ENCODE assay signal across 8 mouse cellular contexts in the genomic region with DNA sequence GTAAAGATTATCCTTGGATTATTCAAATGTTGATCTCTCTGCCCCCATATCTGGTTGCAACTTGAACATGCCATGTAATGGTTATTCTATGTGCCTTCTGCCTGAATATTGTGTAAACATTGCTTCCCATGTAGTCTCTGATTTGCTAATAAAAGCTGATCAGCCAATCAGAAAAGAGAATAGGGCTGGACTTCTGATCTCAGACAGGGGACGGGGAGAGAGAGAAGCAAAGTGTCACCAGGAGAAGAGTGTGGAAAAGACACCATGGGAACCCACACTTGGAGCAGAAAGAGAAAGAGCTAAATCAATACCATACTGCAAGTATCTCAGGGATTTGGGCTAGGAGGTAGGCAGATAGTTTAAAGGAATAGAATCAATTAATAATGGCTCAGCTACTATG. TPM values are rescaled to one million over a fixed set of nuclear protein-coding genes. Genes with fewer than 3 reads are reported as not detected.
A peak's percentile ranks its signal among the peaks of the same experiment; 100 is the strongest.
DNase-seq lines count a peak whose midpoint lies in the region; ATAC-seq and TF ChIP-seq lines count a peak whose summit lies in the region.

Dnah7b (plus strand) TSS at position 301 of the 400 bp plus-strand sequence.

- H3K9me3 ChIP-seq in lung, postnatal 0 days (ENCODE audit: low read length) = no peaks in the 10 kb centered on the region
- H3K9me3 ChIP-seq in limb, embryonic 14.5 days (ENCODE audit: control insufficient read depth, low read length) = no peaks in the 10 kb centered on the region

- WGBS in cerebellum, adult 2 months = 23% methylated on average over 1 of the region's 1 CpGs
- WGBS in lung, postnatal 0 days = 41% methylated on average over 1 of the region's 1 CpGs
- WGBS in limb, embryonic 14.5 days = 16% methylated on average over 1 of the region's 1 CpGs
- WGBS in small intestine, adult 2 months = 23% methylated on average over 1 of the region's 1 CpGs

- peak within 1 kb of the TSS; percentile 74 for H3K4me2 ChIP-seq in lung, postnatal 0 days (replicated peaks; ENCODE audit: low read depth, low read length)
- peak within 1 kb of the TSS; percentile 61 for H3K4me2 ChIP-seq in limb, embryonic 14.5 days (replicated peaks; ENCODE audit: low read depth, low read length, severe bottlenecking)

- peak within 1 kb of the TSS; percentile 54 for H3K4me3 ChIP-seq in cerebellum, adult 2 months (replicated peaks; ENCODE audit: insufficient read depth, low read depth, low read length)
- H3K4me3 ChIP-seq in lung, postnatal 0 days (ENCODE audit: low read depth, low read length) = peak within 1 kb of the TSS; percentile 54
- peak within 1 kb of the TSS; percentile 60 for H3K4me3 ChIP-seq in limb, embryonic 14.5 days (replicated peaks; ENCODE audit: low read length)
- H3K4me3 ChIP-seq in small intestine, adult 2 months (ENCODE audit: low read depth, low read length) = peak within 1 kb of the TSS; percentile 63

- no peak for TF ChIP-seq POLR2A in cerebellum, adult 2 months (IDR thresholded peaks at IDR 0.05; ENCODE audit: borderline replicate concordance, insufficient read depth, low read length)
- TF ChIP-seq POLR2A in limb, embryonic 14.5 days (IDR thresholded peaks at IDR 0.05; ENCODE audit: borderline replicate concordance, extremely low read depth, insufficient read depth, insufficient read length) = no peak
- no peak for TF ChIP-seq POLR2A in small intestine, adult 2 months (IDR thresholded peaks at IDR 0.05; ENCODE audit: low read depth, low read length)

- H3K27me3 ChIP-seq in cerebellum, adult 2 months (ENCODE audit: control insufficient read depth, insufficient read depth, low read length) = no peaks in the 10 kb centered on the region
- H3K27me3 ChIP-seq in lung, postnatal 0 days (replicated peaks; ENCODE audit: insufficient read depth, low read length) = no peaks in the 10 kb centered on the region
- no peaks in the 10 kb centered on the region for H3K27me3 ChIP-seq in limb, embryonic 14.5 days (ENCODE audit: control insufficient read depth, insufficient read depth, low read length)
- H3K27me3 ChIP-seq in small intestine, adult 2 months (ENCODE audit: control insufficient read depth, insufficient read depth, low read length) = no peaks in the 10 kb centered on the region

- H3K27ac ChIP-seq in cerebellum, adult 2 months (ENCODE audit: insufficient read depth, low read length) = no peak within 1 kb of the TSS
- H3K27ac ChIP-seq in lung, postnatal 0 days (ENCODE audit: low read length) = 0 out of 2 replicates have a peak within 1 kb of the TSS, but pooled peaks have one; percentile 22
- peak within 1 kb of the TSS; percentile 89 for H3K27ac ChIP-seq in limb, embryonic 14.5 days (replicated peaks; ENCODE audit: low read depth, low read length)
- no peak within 1 kb of the TSS for H3K27ac ChIP-seq in small intestine, adult 2 months (ENCODE audit: insufficient read depth, low read depth, low read length)

- H3K36me3 ChIP-seq in lung, postnatal 0 days (ENCODE audit: insufficient read depth, low read length) = no peaks in the 10 kb centered on the region
- no peaks in the 10 kb centered on the region for H3K36me3 ChIP-seq in limb, embryonic 14.5 days (ENCODE audit: control insufficient read depth, insufficient read depth, low read length)
- H3K36me3 ChIP-seq in small intestine, adult 2 months (ENCODE audit: control insufficient read depth, insufficient read depth, low read length) = no peaks in the 10 kb centered on the region

- DNase-seq in cerebellum, adult 2 months = no peak
- DNase-seq in cerebellum, postnatal 14 days = no peak
- no peak for DNase-seq in lung, postnatal 0 days (ENCODE audit: low spot score)
- no peak for DNase-seq in lung, postnatal 36 days
- no peak for DNase-seq in limb, embryonic 14.5 days (ENCODE audit: low spot score)
- DNase-seq in urinary bladder, postnatal 4 days (ENCODE audit: low spot score in 2 of 2) = no peak
- DNase-seq in T-cell, adult 2 months (ENCODE audit: low spot score) = no peak

- no peak for ATAC-seq in lung, postnatal 0 days
- ATAC-seq in limb, embryonic 14.5 days (ENCODE audit: low FRiP score, low read depth) = no peak

- TF ChIP-seq EP300 in lung, postnatal 0 days (IDR thresholded peaks at IDR 0.05) = no peak

- H3K9ac ChIP-seq in lung, postnatal 0 days (replicated peaks; ENCODE audit: low read depth) = peak within 1 kb of the TSS; percentile 58; the same call in 1 of the 2 replicates
- peak within 1 kb of the TSS; percentile 89 for H3K9ac ChIP-seq in limb, embryonic 14.5 days (ENCODE audit: low read depth, low read length, severe bottlenecking)

- H3K4me1 ChIP-seq in cerebellum, adult 2 months (ENCODE audit: control insufficient read depth, insufficient read depth, low read length) = no peaks in the 10 kb centered on the region
- H3K4me1 ChIP-seq in lung, postnatal 0 days (ENCODE audit: insufficient read depth, low read depth, low read length) = no peaks in the 10 kb centered on the region
- H3K4me1 ChIP-seq in limb, embryonic 14.5 days (ENCODE audit: control insufficient read depth, insufficient read depth, low read length) = no peaks in the 10 kb centered on the region
- peaks cover 4% of the 10 kb centered on the region; the same call in 1 of the 2 replicates for H3K4me1 ChIP-seq in small intestine, adult 2 months (ENCODE audit: control insufficient read depth, insufficient read depth, insufficient read length, low read length)

- TF ChIP-seq CTCF in cerebellum, adult 2 months (IDR thresholded peaks at IDR 0.05; ENCODE audit: borderline replicate concordance, insufficient read depth, low read depth, low read length) = no peak
- no peak for TF ChIP-seq CTCF in lung, postnatal 0 days (IDR thresholded peaks at IDR 0.05)
- no peak for TF ChIP-seq CTCF in small intestine, adult 2 months (IDR thresholded peaks at IDR 0.05; ENCODE audit: extremely low read depth, insufficient read length, insufficient replicate concordance, low read depth, low read length)

RNA-seq across cellular contexts. Expression of gene Dnah7b, which starts in this region (rescaled TPM):
- 12.3 and 13.0 TPM in 2 replicates for polyA plus RNA-seq in cerebellum, adult 2 months (2012; rRNA removed)
- polyA plus RNA-seq in lung, postnatal 0 days (2015; fragmentation: Nextera tagmentation; extraction: Ambion mirVana) = 1.3 TPM in 2 replicates
- polyA plus RNA-seq in limb, embryonic 14.5 days (2012; rRNA removed) = 4.5 and 4.9 TPM in 2 replicates
- 2.3 and 2.7 TPM in 2 replicates for polyA plus RNA-seq in limb, embryonic 14.5 days (2014; fragmentation: Nextera tagmentation; extraction: Ambion mirVana)
- polyA plus RNA-seq in small intestine, adult 2 months (2012; rRNA removed) = 0.01 TPM in 2 replicates

Comparison
In these comparisons a context has a peak if more than half of its experiments do, and no peak if none do; other contexts are left out.
1. H3K27ac ChIP-seq: peak in lung, postnatal 0 days (single experiment) and limb, embryonic 14.5 days (single experiment); none in cerebellum, adult 2 months (single experiment) and small intestine, adult 2 months (single experiment).
2. Peak in every context shown above with its lines, with median percentiles within 50 percentile points of each other: H3K4me3 ChIP-seq.